Mouse (Mus musculus) hindlimb bud, embryonic 11.5 days (tissue): ENCODE measurements around the gene Fbxw5.

Experiments used
- DNase-seq: peaks from one replicate; pipeline ENCODE4 v3.0.0-alpha.2; 2012; ENCODE audit warnings: low read depth, low spot score; ENCODE audit errors: extremely low spot score

The Fbxw5 gene

DNA sequence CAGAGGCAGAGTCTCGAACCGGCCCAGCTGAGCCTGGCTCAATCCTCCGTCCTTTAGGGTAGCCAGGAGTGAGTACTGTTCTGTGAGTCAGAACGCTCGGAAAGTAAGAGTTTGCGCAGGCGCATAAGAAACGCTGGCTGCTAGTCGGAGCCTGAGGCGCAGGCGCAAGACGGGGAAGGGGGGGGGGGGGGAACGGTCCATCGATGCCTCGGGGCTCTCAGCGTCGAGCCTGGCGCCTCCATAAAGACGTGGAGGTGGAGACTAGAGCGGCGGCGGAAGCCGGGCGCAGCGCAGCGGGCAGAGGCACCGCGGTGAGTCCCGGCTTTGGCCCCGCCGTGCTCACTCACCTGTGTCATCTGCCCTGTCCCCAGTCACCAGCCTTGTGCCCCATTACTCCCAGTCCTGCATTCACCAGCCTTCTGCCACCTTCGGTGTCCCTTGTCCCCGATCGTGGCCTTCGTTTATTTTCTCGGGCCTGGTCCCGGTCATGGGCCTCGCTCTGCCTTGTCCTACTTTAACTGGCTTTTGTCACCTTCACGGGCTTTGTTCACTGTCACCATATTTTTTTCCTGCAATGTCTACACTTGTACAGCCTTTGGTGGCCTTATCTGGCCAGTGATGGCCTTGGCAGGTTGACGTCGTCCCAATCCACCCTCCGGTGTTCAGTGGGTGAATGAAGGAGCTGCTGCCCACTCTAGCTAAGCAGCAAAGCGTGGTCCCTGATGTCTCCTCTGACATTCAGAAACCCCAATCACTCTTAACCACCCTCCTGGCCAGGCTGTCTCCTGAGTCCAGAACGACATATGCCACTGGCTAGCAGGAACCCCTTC, at the start of gene Fbxw5:
TSS of gene Fbxw5 (plus strand) at position 175 of the 830 bp plus-strand sequence.
- DNase-seq, result peak; percentile 89

GRCm38 (mm10) chr2:25450853-25451647, 49.5 kb upstream of the Fbxw5 start:
- no peak for DNase-seq

- DNase-seq, result no peak
Measured at GRCm38 (mm10) chr2:25452951-25453350, 47.6 kb upstream of the Fbxw5 start.

GRCm38 (mm10) chr2:25456205-25456953, 44.2 kb upstream of the Fbxw5 start, which contains the start of gene Clic3:
Clic3 (plus strand) TSS chr2:25456838.
- no peak for DNase-seq

GRCm38 (mm10) chr2:25457022-25457896, 43.3 kb upstream of the Fbxw5 start:
- DNase-seq, result no peak

- DNase-seq, result no peak
Measured at GRCm38 (mm10) chr2:25458911-25459310, 41.6 kb upstream of the Fbxw5 start.

GRCm38 (mm10) chr2:25460135-25460534, 40.4 kb upstream of the Fbxw5 start:
- DNase-seq, result no peak

GRCm38 (mm10) chr2:25460551-25461309, 39.8 kb upstream of the Fbxw5 start, which contains the start of gene Paxx:
Paxx (minus strand) TSS chr2:25461094.
- peak; percentile 58 for DNase-seq

GRCm38 (mm10) chr2:25461407-25461806, 39.1 kb upstream of the Fbxw5 start:
- DNase-seq, result no peak

DNA sequence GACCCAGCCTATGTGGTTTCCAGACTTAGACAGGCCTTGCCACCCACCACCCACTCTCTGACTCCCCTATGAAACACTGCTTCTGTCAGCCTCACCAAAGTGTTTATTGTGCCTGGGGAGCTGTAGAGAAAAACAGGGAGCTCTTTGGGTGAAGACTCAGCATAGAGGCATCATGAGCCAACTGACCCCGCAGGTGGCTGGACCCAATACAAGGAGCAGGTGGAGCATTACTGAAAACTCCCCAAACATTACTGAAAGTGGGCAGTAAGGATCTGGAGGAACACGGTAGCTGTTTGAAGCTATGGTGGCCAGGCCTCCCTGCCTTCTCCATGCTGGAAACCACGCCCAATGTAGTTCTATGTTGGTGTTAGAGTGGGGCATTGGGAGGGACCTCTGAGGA, 36.9 kb upstream of the Fbxw5 start:
- DNase-seq, result no peak

DNA sequence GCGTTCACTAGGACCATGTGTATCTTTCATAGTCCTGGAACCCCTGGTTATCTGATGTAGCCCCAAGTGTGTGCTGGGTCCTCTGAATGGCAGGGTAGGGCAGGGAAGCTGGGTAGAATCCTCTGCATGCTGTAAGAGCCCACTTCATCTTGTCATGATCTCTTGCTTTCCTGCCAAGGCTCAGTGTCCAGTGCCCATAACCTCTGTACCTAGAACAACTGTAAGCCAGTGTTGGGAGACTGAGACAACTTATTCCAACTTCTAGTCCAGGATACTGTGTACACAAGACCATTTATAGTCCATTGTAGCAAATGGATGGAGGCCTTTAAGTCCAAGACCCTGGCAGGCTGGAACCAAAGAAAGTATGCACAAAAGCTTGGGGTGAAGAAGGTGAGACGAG, 35.3 kb upstream of the Fbxw5 start:
- DNase-seq, result no peak

- no peak for DNase-seq
Measured at GRCm38 (mm10) chr2:25465816-25466635, 34.5 kb upstream of the Fbxw5 start.

DNA sequence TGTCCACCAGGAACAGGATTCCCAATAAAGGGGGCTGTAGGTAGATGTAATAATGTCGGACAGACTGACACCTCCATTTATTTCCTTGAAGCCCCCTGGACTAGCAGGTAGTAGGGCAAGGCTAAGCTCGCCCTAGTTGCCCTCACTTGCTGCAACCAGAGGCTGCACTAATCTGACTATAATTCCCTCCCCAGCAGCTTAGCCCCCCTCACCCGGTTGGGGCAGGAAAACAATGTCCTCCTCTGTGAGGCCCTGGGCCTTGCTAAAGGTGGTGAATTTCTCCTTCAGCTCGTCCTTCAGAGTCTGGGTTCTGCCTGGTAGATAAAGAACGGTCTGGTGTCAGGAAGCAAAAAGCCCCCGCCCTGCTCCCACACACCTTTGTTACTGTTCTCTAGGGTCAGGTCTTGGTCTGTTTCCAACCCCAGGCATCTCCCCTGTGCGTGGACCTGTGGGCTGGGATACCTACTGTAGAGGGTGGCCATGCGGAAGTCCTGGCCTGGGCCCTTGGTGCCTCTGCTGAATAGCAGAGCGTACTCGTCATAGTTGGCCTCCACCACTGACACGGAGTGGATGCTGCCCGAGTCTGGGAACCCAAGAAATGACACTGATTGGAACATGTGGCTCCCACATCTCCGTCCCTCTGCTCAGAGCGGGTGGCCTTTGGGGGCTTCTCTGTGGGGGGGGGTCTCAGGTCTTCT, 32.8 kb upstream of the Fbxw5 start:
- no peak for DNase-seq

DNA sequence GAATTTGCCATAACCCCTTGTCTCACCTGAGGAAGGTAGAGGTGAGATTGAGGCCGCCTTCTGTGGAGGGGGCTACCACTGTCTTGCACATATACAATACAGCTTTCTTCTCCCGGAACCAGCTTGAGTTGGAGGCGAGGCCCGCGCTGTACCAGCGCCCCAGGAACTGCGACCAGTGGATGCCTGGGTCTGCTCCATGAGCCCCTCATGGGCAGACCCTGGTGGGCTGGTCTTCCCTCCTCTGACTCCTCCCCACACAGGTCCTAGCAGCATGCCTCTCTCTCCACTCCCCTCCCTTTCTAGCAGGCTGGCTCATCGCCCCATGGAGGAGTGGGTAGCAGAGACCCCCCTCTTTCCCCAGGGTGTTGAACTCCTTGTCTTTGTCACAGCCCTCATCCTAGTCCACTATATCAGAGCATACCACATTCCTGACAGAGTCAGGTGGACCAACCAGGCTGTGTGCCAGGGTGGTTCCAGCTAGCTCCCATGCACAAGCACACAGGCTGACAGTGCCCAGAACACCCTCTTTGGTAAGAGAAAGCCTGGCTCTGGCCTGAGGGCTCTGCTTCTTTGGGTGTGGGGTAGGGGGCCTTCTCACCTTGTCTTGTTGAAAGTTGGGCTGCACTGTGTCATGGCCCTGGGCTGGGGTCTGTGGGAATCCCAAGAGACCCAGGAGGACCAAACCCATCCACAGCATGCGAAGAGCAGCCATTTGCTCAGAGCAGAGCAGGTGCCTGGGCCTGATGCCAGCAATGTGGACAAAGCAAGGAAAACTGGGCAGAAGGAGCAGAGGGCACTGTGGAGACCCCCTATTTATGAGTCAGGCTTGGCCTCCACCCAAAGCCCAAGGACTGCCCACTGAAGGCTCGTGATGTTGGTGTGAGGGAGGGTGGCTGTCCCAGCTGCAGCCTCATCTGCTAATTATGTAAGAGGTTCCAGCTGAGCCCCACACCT, 31.3 kb upstream of the Fbxw5 start:
- no peak for DNase-seq

DNA sequence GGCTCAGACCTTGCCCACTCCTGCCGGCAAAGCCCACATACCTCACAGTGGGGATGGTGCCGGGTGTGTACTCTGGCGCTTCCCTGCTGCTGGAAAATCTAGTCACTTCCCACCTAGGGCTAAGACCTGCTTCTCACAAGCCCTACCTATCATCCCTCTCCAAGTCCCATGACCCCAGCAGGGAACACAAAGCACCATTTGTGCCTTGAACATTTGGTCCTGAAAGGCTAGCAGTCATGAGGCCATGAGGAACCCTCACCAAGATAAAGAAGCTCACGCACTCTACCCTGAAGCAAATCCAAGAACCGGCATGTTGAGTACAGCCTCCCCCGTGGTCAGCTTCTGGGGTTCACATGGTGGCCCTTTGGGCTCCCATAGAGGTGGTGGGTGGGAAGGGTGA, 30.6 kb upstream of the Fbxw5 start, which contains the start of gene Ptgds:
TSS of gene Ptgds (minus strand) at position 78 of the 400 bp plus-strand sequence.
- DNase-seq, result no peak

- DNase-seq, result no peak
Measured at GRCm38 (mm10) chr2:25472550-25472949, 28.0 kb upstream of the Fbxw5 start.

- no peak for DNase-seq
Measured at GRCm38 (mm10) chr2:25477541-25477940, 23.0 kb upstream of the Fbxw5 start.
